Mouse (Mus musculus) heart, postnatal 10 days (tissue): ENCODE results near the gene Ccdc162. TPM values are rescaled to one million over a fixed set of nuclear protein-coding genes. Genes with fewer than 3 reads are reported as not detected.

Experiments used
- DNase-seq, 2 experiments: peaks; one replicate each; pipeline ENCODE4 v3.0.0; 2021
- intact Hi-C: fragments of 180-260 bp; cut with DNase I; formaldehyde crosslinking; loops from one replicate; pipeline ENCODE4 v1.15.1; 2025
- total RNA-seq, 2 experiments: library from RNA; stranded (reverse); gene quantifications; 2 replicates each; pipeline ENCODE4 v1.2.3; 2021

Ccdc162 gene
- total RNA-seq, 2 experiments from 2014 or later = 0.07 to 0.79 TPM

GRCm38 (mm10) chr10:41546396-41547165, 169.9 kb downstream of the Ccdc162 start:
- DNase-seq = no peak

GRCm38 (mm10) chr10:41545224-41545755, 171.1 kb downstream of the Ccdc162 start:
- DNase-seq = no peak
- intact Hi-C loops = no loop called here

More at GRCm38 (mm10) chr10:41546396-41547165, 169.9 kb downstream of the Ccdc162 start:
- intact Hi-C loops = no loop called here

- no peak for DNase-seq
- intact Hi-C loops = no loop called here
Observed at GRCm38 (mm10) chr10:41544481-41545190, 171.8 kb downstream of the Ccdc162 start.

- no peak for DNase-seq
- intact Hi-C loops = no loop called here
Observed at GRCm38 (mm10) chr10:41543844-41544243, 172.6 kb downstream of the Ccdc162 start.

- no peak for DNase-seq
- intact Hi-C loops = no loop called here
Observed at GRCm38 (mm10) chr10:41543439-41543838, 173.0 kb downstream of the Ccdc162 start.

- no peak for DNase-seq
- intact Hi-C loops = no loop called here
Observed at GRCm38 (mm10) chr10:41542057-41542456, 174.4 kb downstream of the Ccdc162 start.

- intact Hi-C loops = no loop called here
- no peak for DNase-seq
Observed at GRCm38 (mm10) chr10:41538986-41539385, 177.4 kb downstream of the Ccdc162 start.

GRCm38 (mm10) chr10:41537983-41538330, 178.5 kb downstream of the Ccdc162 start:
- DNase-seq = no peak
- intact Hi-C loops = no loop called here

- intact Hi-C loops = no loop called here
- DNase-seq = no peak
Observed at GRCm38 (mm10) chr10:41537226-41537982, 179.0 kb downstream of the Ccdc162 start.

GRCm38 (mm10) chr10:41536714-41537113, 179.7 kb downstream of the Ccdc162 start:
- intact Hi-C loops = no loop called here
- no peak for DNase-seq

GRCm38 (mm10) chr10:41535991-41536390, 180.4 kb downstream of the Ccdc162 start:
- DNase-seq = no peak
- intact Hi-C loops = no loop called here

GRCm38 (mm10) chr10:41529972-41530371, 186.5 kb downstream of the Ccdc162 start:
- intact Hi-C loops = no loop called here
- DNase-seq = no peak

GRCm38 (mm10) chr10:41525696-41526095, 190.7 kb downstream of the Ccdc162 start:
- DNase-seq = no peak
- intact Hi-C loops = no loop called here

GRCm38 (mm10) chr10:41523386-41523785, 193.0 kb downstream of the Ccdc162 start:
- intact Hi-C loops = loop anchor here (5.0 kb wide), 1 partner anchor 74 kb away; no protein-coding TSS in a partner anchor
- DNase-seq = no peak

- intact Hi-C loops = loop anchor here (5.0 kb wide), 1 partner anchor 77 kb away; no protein-coding TSS in a partner anchor
Observed at GRCm38 (mm10) chr10:41520410-41520673, 196.1 kb downstream of the Ccdc162 start.

GRCm38 (mm10) chr10:41519640-41520409, 196.6 kb downstream of the Ccdc162 start:
- intact Hi-C loops = loop anchor here (5.0 kb wide), 2 partner anchors 77 to 287 kb away; partner anchors contain the start of genes Cep57l1 and Sesn1
- peak; percentile 75 to 76 for DNase-seq

More at GRCm38 (mm10) chr10:41520410-41520673, 196.1 kb downstream of the Ccdc162 start:
- no peak for DNase-seq

- intact Hi-C loops = loop anchor here (1.0 to 5.0 kb wide), 3 partner anchors 159 to 288 kb away; partner anchors contain the start of genes Cep57l1 and Sesn1
- DNase-seq = peak; percentile 94
Observed at GRCm38 (mm10) chr10:41518981-41519618, 197.3 kb downstream of the Ccdc162 start, which contains the start of gene Cd164. Cd164 (plus strand) TSS chr10:41519414.

- intact Hi-C loops = loop anchor here (1.0 to 5.0 kb wide), 3 partner anchors 160 to 289 kb away; partner anchors contain the start of genes Cep57l1 and Sesn1
- peak; percentile 84 to 86 for DNase-seq
Observed at GRCm38 (mm10) chr10:41518508-41518980, 197.9 kb downstream of the Ccdc162 start.

GRCm38 (mm10) chr10:41514921-41515320, 201.5 kb downstream of the Ccdc162 start:
- intact Hi-C loops = loop anchor here (5.0 kb wide), 2 partner anchors 292 to 782 kb away; partner anchors contain the start of genes Cep57l1 and Sesn1
- DNase-seq = no peak
